Mouse (Mus musculus) C2C12 (cell line): Measurements from ENCODE around the gene Rad9b. TPM values are rescaled to one million over a fixed set of nuclear protein-coding genes. Genes with fewer than 3 reads are reported as not detected.

Source experiments
- H3K27me3 ChIP-seq: one replicate; pipeline ENCODE4 v1.6.1; 2011; ENCODE audit not compliant: control insufficient read depth, insufficient read depth, insufficient read length
- H3K36me3 ChIP-seq: one replicate; pipeline ENCODE4 v1.6.1; 2011; ENCODE audit not compliant: control insufficient read depth, insufficient read depth
- H3K4me3 ChIP-seq: one replicate; pipeline ENCODE4 v1.5.1; 2011; ENCODE audit warnings: mild to moderate bottlenecking, control low read depth; ENCODE audit not compliant: poor library complexity, insufficient read depth, severe bottlenecking
- H3K79me2 ChIP-seq: one replicate; pipeline ENCODE4 v1.6.1; 2011; ENCODE audit not compliant: control insufficient read depth, insufficient read depth
- H3K79me3 ChIP-seq: one replicate; pipeline ENCODE4 v1.6.1; 2011; ENCODE audit warnings: low read depth, control low read depth
- H3ac ChIP-seq: one replicate; pipeline ENCODE3; 2011; ENCODE audit warnings: low read depth; ENCODE audit not compliant: control insufficient read depth, insufficient read length
- CEBPB ChIP-seq: IDR thresholded peaks from one replicate; pipeline ENCODE4 v1.6.1; 2011; ENCODE audit warnings: low read depth, mild to moderate bottlenecking, control low read depth, moderate library complexity
- CTCF ChIP-seq: IDR thresholded peaks from one replicate; pipeline ENCODE4 v1.5.1; 2011; ENCODE audit not compliant: control insufficient read depth, insufficient read depth, insufficient read length
- FOSL1 ChIP-seq: IDR thresholded peaks from one replicate; pipeline ENCODE4 v1.8.0; 2011; ENCODE audit warnings: mild to moderate bottlenecking, low read length; ENCODE audit not compliant: poor library complexity, insufficient read depth, severe bottlenecking
- MAX ChIP-seq: IDR thresholded peaks from one replicate; pipeline ENCODE4 v1.6.1; 2011; ENCODE audit warnings: mild to moderate bottlenecking, control low read depth
- MYOD1 ChIP-seq: IDR thresholded peaks from one replicate; pipeline ENCODE4 v1.6.1; 2011; ENCODE audit warnings: low read depth; ENCODE audit not compliant: control insufficient read depth, insufficient read length
- MYOG ChIP-seq: IDR thresholded peaks from one replicate; pipeline ENCODE4 v1.6.1; 2011; ENCODE audit not compliant: control insufficient read depth, insufficient read length; ENCODE audit errors: extremely low read depth
- USF1 ChIP-seq: IDR thresholded peaks from one replicate; pipeline ENCODE4 v1.6.1; 2011; ENCODE audit warnings: low read depth, mild to moderate bottlenecking, control low read depth, moderate library complexity
- polyA plus RNA-seq: library from polyadenylated mRNA; unstranded; fragments of >200 nt; fragmentation: generic; extraction: Trizol; gene quantifications from one replicate; pipeline ENCODE4 v1.2.1, GENCODE M21; 2012; ENCODE audit warnings: missing spikeins

The Rad9b gene
- polyA plus RNA-seq, 1 experiment: 0.73 TPM

GRCm38 (mm10) chr5:122295113-122295935 is 58.7 kb downstream of the Rad9b start:
- Histone ChIP-seq H3K79me3 (peaks cover 66% of the 10 kb centered on the region), H3ac (no peak overlapping the region), H3K79me2 (peaks cover 93% of the 10 kb centered on the region), H3K36me3 (no peaks in the 10 kb centered on the region), H3K4me3 (no peak overlapping the region), H3K27me3 (no peaks in the 10 kb centered on the region)
- TF ChIP-seq FOSL1: no peak
- no peak for TF ChIP-seq MYOG
- no peak for TF ChIP-seq CTCF
- no peak for TF ChIP-seq MYOD1
- no peak for TF ChIP-seq USF1
- TF ChIP-seq MAX: no peak
- no peak for TF ChIP-seq CEBPB

DNA sequence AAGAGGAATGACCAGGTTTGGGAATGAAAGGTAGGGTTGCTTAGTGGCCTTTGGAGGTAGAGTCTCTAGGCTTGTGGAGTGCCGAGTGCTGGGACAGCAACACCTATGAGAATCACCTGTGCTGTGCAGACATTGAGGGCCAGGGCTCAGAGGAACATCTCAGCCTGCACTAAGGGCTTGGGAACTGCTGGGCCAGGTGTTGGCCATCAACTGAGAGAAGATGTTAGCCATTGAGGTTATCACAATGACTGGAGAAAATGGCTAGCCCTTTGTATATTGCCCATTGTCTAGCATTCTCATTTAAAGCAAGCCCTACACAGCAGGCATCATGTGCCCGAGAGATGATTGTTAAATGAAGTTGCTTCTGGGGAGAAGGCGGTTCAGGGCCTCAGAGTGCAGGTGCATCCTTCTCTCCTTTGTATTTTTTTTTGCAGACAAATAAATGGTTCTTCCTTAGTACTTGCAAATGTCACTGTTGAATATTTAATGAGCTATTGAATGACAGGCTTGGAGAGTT is 59.8 kb downstream of the Rad9b start:
- H3K36me3 ChIP-seq: peaks cover 4% of the 10 kb centered on the region
- no peak overlapping the region for H3K4me3 ChIP-seq
- no peak overlapping the region for H3ac ChIP-seq
- peaks cover 99% of the 10 kb centered on the region for H3K79me2 ChIP-seq
- no peaks in the 10 kb centered on the region for H3K27me3 ChIP-seq
- TF ChIP-seq MAX: no peak
- peaks cover 76% of the 10 kb centered on the region for H3K79me3 ChIP-seq

- Histone ChIP-seq H3K79me3 (peaks cover 82% of the 10 kb centered on the region), H3K27me3 (no peaks in the 10 kb centered on the region), H3K4me3 (no peak overlapping the region), H3K36me3 (peaks cover 4% of the 10 kb centered on the region), H3K79me2 (peaks cover 100% of the 10 kb centered on the region), H3ac (no peak overlapping the region)
- TF ChIP-seq CEBPB: no peak
- no peak for TF ChIP-seq MAX
- no peak for TF ChIP-seq MYOD1
- TF ChIP-seq CTCF: no peak
- TF ChIP-seq USF1: no peak
- TF ChIP-seq MYOG: no peak
- no peak for TF ChIP-seq FOSL1
Observed at GRCm38 (mm10) chr5:122293131-122293530, 60.9 kb downstream of the Rad9b start.

DNA sequence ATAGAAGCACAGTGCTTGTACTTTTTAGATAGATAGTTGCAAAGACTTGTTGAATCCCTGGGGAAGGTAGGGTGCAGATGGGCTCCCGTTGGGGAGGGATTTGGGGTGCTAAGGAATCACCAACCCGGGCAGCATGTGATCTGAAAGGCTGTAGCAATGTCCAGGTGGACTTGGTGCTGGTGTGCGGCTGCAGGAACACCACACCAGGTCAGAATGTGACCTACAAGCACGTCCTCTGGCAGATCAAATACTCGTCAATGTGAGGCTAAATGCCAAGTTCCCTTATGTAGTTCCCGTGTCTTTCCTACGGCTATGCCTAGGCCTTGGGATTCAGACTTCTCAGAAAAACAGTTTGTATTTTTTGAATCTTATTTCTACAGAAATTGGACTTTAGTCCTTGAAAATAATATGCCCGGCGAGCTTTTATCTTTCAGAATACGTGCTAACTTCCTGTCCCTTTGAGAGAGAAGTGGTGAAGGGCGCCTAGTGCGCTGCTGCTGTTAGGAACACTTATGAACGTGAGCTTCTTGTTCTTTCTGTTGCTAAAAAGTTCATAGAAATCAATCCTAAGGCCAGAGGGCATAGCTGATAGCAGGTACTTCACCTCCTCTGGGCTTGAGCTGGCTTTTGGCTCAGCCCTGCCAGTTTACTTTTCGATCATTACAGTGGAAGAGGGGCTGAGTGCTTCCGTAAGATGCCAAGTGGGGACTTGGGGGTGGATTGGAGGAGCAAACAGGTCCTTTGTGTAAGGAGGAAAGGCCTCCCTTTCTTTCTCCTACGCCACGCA is 62.3 kb downstream of the Rad9b start:
- peaks cover 100% of the 10 kb centered on the region for H3K79me2 ChIP-seq
- peaks cover 4% of the 10 kb centered on the region for H3K36me3 ChIP-seq
- H3K27me3 ChIP-seq: no peaks in the 10 kb centered on the region
- no peak overlapping the region for H3ac ChIP-seq
- peaks cover 84% of the 10 kb centered on the region for H3K79me3 ChIP-seq
- TF ChIP-seq MYOG (no peak), CEBPB (no peak), MYOD1 (no peak), USF1 (no peak), FOSL1 (no peak), CTCF (no peak), MAX (no peak)
- no peak overlapping the region for H3K4me3 ChIP-seq

DNA sequence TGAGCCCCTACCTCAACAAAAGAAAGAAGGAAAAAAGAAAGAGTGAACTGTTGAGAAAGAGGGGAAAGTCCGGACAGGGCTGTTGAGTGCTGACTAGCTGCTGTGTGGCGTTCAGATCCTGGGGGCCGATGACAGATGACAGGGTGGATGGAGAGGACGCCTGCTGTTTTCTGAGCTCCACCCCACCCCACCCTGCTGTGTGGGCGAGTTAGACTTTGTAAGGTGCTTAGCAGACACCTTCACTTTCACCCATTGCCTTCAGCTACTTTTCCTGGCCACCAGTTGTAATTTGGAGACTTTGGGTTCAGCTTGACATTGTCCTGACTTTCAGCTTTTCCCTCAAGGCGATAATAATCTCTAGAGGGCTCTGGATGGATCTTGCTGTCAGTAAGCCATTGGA is 62.9 kb downstream of the Rad9b start:
- TF ChIP-seq FOSL1 (no peak), CEBPB (no peak)
- Histone ChIP-seq H3K36me3 (peaks cover 4% of the 10 kb centered on the region), H3K79me3 (peaks cover 84% of the 10 kb centered on the region), H3K27me3 (no peaks in the 10 kb centered on the region), H3K79me2 (peaks cover 100% of the 10 kb centered on the region), H3K4me3 (no peak overlapping the region), H3ac (no peak overlapping the region)
